Mouse (Mus musculus) testis, adult 2 months (tissue): Measurements from ENCODE around the gene Mmp24. TPM values are rescaled to one million over a fixed set of nuclear protein-coding genes. Genes with fewer than 3 reads are reported as not detected.

ENCODE experiments used
- H3K27ac ChIP-seq: fragments of 200-500 bp; 2 replicates; pipeline ENCODE4 v1.5.1; 2012; ENCODE audit warnings: low read depth, low read length; ENCODE audit not compliant: control insufficient read depth, insufficient read depth
- H3K27me3 ChIP-seq: fragments of 200-500 bp; 2 replicates; pipeline ENCODE4 v1.6.1; 2012; ENCODE audit warnings: mild to moderate bottlenecking, low read length, moderate library complexity; ENCODE audit not compliant: control insufficient read depth, insufficient read depth
- H3K36me3 ChIP-seq: fragments of 200-500 bp; 2 replicates; pipeline ENCODE4 v1.6.1; 2012; ENCODE audit warnings: mild to moderate bottlenecking, low read length; ENCODE audit not compliant: control insufficient read depth, insufficient read depth
- H3K4me1 ChIP-seq: fragments of 200-500 bp; 2 replicates; pipeline ENCODE4 v1.6.1; 2012; ENCODE audit warnings: low read length; ENCODE audit not compliant: control insufficient read depth, insufficient read depth
- H3K4me3 ChIP-seq: fragments of 200-500 bp; 2 replicates; pipeline ENCODE4 v1.5.1; 2012; ENCODE audit warnings: low read depth, mild to moderate bottlenecking, low read length, moderate library complexity, mixed read lengths; ENCODE audit not compliant: control insufficient read depth
- CTCF ChIP-seq: fragments of 200-500 bp; IDR thresholded peaks from 2 replicates; pipeline ENCODE4 v1.5.1; 2012; ENCODE audit warnings: low read depth, mild to moderate bottlenecking, inconsistent platforms, low read length, moderate library complexity; ENCODE audit not compliant: control insufficient read depth, insufficient read depth, insufficient replicate concordance
- POLR2A ChIP-seq: fragments of 200-500 bp; IDR thresholded peaks from 2 replicates; pipeline ENCODE4 v1.6.1; 2012; ENCODE audit warnings: low read depth, mild to moderate bottlenecking, inconsistent platforms, low read length, moderate library complexity; ENCODE audit not compliant: control insufficient read depth
- polyA plus RNA-seq: library from polyadenylated mRNA; depleted of rRNA; stranded (reverse); fragments of >200 nt; gene quantifications from 2 replicates; pipeline ENCODE4 v1.2.3, GENCODE M21; 2012

Gene Mmp24
- polyA plus RNA-seq, 1 experiment: 2.1 TPM

DNA sequence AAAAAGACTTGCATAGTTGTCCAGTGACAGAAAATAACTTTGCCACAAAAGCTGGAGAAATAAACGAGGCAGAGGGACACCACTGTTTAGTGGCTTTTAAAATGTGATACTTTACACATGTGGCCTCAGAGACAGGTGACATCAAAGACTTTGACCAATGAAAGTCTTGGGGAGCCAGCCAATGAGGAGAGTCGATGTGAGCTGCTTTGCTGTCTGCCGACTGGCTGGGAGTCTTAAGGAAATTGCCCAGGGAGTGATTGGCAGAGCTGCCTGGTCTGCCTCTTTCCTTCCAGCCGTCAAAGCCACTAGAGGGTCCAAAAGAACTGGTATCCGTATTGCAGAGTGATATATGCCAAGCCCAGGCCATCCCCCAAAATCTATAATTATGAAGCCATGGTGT, 39.7 kb downstream of the Mmp24 start:
- Histone ChIP-seq H3K36me3 (no peaks in the 10 kb centered on the region), H3K27me3 (no peaks in the 10 kb centered on the region), H3K27ac (no peak overlapping the region), H3K4me3 (no peak overlapping the region), H3K4me1 (peaks cover 8% of the 10 kb centered on the region)
- no peak for TF ChIP-seq CTCF
- TF ChIP-seq POLR2A: no peak

DNA sequence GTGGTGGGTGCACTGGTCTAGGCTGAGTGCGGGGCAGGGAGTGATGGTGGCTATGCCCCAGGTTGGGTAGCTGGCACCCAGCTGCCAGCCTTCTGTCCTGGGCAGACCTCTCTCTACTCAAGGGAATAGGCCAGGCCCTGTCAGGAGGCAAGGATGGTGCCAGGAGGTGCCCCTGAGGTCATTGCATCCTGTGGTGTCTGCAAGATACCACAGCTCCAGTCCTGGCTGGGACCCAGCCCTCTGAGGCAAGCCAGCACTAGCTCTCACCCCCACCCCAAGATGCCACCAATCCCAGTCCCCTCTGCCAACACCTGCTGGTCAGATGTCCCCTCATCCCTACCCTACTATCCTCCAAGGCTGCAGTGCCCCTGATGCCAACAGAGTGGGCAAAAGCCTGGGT, 41.0 kb downstream of the Mmp24 start:
- Histone ChIP-seq H3K4me3 (no peak overlapping the region), H3K36me3 (no peaks in the 10 kb centered on the region), H3K4me1 (peaks cover 8% of the 10 kb centered on the region), H3K27me3 (no peaks in the 10 kb centered on the region), H3K27ac (no peak overlapping the region)
- TF ChIP-seq CTCF (no peak), POLR2A (no peak)

DNA sequence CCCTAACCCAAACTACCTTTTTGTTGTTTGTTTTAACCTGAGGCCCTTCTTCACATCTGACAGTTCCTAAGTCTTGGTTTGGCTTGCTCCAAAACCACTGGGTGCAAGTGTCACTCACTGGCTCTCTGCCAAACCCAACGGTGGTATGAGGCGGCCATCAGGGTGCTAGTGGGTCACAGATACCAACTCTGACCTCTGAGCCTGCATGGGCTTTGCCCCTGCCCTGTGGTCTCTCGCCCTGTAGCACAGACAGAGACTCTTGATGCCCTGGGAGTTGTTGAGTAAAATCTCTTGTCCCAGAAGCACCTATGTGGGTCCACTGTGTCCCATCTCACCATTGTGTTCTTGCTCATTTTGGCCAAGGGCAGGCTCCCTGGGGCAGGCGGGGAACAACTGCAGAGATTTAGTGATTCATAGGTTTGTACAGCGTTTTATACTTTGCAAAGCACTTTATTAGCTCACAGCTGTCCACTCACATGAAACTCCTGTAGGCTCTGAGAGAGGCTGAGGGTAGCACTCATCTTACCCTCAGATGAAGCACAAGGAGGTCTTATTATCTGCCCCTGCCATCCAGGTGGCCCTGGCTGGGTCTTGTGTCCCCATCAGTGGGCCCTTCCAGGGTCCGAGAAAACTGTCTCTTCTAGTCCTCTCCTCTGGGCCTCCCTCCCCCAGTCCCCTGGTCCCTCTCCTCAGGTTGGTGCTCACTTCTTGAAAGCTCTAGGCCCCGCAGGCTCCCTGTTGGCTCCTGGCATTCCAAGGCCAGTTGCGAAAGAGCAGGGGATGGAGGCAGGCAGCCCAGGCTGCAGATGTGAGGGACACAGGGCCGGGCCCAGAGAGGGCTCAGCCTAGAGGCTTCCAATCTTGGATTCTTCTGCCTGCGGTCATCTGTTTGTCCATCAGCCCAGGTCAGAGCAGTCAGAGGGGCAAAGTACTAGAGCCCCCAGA, 42.4 kb downstream of the Mmp24 start:
- no peaks in the 10 kb centered on the region; the same call in none of the 2 replicates for H3K36me3 ChIP-seq
- no peaks in the 10 kb centered on the region for H3K27me3 ChIP-seq
- peak overlapping the region; percentile 58 for H3K4me3 ChIP-seq
- H3K27ac ChIP-seq: peak overlapping the region; percentile 14; the same call in 1 of the 2 replicates
- H3K4me1 ChIP-seq: peaks cover 8% of the 10 kb centered on the region
- TF ChIP-seq POLR2A (no peak), CTCF (no peak)

DNA sequence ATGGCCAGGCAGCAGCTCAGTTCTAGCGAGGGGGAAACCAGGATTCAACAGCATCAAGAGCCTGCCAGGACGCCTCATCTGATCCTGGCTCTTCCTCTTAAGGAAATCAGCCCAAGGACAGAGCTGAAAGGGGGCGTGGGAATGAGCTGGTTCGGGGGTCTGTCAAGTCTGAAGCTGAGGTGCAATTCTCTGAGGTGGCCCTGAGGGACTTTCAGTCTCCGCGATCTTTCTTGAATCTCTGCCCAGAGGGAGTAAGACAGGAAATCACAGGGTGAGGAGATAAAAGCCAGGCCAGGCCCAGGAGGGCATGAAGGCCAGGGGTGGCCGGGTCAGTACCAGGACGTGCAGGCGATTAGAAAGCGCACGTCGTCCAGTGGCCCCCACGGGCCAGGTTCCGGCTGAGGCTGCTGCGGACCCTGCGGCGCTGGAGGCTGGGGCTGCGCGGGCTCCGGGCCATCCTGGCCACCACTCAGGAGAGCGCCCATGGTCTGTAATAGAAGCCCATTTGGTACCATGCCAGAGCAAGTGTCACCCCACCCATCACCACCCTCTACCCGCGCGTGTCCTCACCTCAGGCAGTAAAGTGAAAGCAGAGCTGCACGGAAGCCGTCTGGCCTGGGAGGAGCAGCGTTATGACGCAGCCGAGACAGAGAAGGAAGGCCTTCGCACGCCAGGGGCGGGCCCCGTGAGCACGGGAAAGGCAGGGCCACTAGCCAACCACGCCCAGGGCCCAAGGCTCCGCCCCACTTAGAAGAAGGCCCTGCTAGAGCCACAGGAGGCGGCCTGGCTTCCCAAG, 43.7 kb downstream of the Mmp24 start:
- Histone ChIP-seq H3K4me3 (peak overlapping the region; percentile 84), H3K4me1 (peaks cover 8% of the 10 kb centered on the region), H3K27ac (peak overlapping the region; percentile 76), H3K36me3 (no peaks in the 10 kb centered on the region; the same call in none of the 2 replicates), H3K27me3 (no peaks in the 10 kb centered on the region)
- peak; percentile 94 for TF ChIP-seq POLR2A
- no peak for TF ChIP-seq CTCF

DNA sequence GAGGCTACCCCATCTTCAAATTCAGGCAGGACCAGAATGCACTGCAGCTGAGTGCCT, 44.1 kb downstream of the Mmp24 start, which contains the start of gene BC029722:
Gene BC029722 (minus strand): TSS at position 35 of the 57 bp plus-strand sequence.
- no peaks in the 10 kb centered on the region; the same call in none of the 2 replicates for H3K36me3 ChIP-seq
- peaks cover 8% of the 10 kb centered on the region for H3K4me1 ChIP-seq
- H3K27me3 ChIP-seq: no peaks in the 10 kb centered on the region
- H3K4me3 ChIP-seq: peak within 1 kb of the TSS; percentile 84
- TF ChIP-seq CTCF: no peak
- TF ChIP-seq POLR2A: no peak
- peak within 1 kb of the TSS; percentile 76 for H3K27ac ChIP-seq

DNA sequence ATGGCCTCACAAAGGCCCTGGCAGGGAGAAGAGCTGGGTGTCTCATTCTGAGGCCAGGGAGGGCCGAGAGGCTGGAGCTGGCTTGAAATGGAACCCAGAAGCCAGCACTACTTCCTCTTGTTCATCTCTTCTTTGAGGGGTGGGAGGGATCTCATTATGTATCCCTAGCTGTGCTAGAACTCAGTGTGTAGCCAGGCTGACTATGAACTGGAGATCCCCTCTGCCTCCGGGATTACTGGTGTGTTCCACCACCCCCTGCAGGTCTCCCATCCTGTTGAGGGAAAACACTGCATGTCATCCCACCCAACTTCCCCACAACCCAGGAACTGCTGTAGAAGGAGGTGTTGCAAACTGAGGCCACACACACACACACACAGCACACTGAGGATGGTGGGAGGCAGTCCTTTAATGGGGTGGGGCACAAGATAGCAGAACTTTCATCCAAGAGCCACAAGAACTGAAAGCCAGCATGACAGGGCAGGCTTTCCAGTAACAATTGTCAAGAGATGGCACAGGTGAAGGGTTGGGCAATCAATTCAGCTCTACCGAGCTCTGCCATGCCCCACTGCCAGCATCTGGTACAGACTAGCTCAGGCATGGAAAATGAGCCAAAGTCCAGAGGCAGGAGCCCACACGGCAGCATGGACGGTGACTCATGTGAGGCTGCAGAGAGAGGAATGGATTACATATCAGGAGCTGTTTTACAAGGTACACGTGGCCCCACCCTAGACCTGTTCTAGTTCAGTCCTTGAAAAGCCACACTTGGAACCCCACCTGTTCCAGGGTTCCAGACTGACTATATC, 44.5 kb downstream of the Mmp24 start:
- Histone ChIP-seq H3K27ac (peak overlapping the region; percentile 64), H3K36me3 (no peaks in the 10 kb centered on the region; the same call in none of the 2 replicates), H3K4me1 (peaks cover 8% of the 10 kb centered on the region), H3K4me3 (peak overlapping the region; percentile 84), H3K27me3 (no peaks in the 10 kb centered on the region)
- TF ChIP-seq CTCF: no peak
- TF ChIP-seq POLR2A: no peak
